Mouse (Mus musculus) layer of hippocampus, adult 9-11 months (tissue): ENCODE measurements at regions not wholly inside any gene's neighbourhood (a gene's known extent, or its start where the extent isn't known, plus 50 kb on each side); places are given as distances from the start of the nearest gene placed in this dataset.

Experiments
- DNase-seq: peaks from one replicate; pipeline ENCODE4 v3.0.0; 2022

- no peak for DNase-seq
Observed at GRCm38 (mm10) chr8:127662776-127663499, 599.2 kb downstream of the Pard3 start.

GRCm38 (mm10) chr8:127666606-127667005 is 602.9 kb downstream of the Pard3 start:
- no peak for DNase-seq

- DNase-seq: no peak
Observed at GRCm38 (mm10) chr8:127668991-127669390, 605.3 kb downstream of the Pard3 start.

GRCm38 (mm10) chr8:127674063-127674462 is 610.4 kb downstream of the Pard3 start:
- no peak for DNase-seq

- peak; percentile 51 for DNase-seq
Observed at GRCm38 (mm10) chr8:127675377-127675776, 611.7 kb downstream of the Pard3 start.

- DNase-seq: no peak
Observed at GRCm38 (mm10) chr8:127680205-127680604, 616.5 kb downstream of the Pard3 start.

- peak; percentile 62 for DNase-seq
Observed at GRCm38 (mm10) chr8:127684213-127684612, 620.5 kb downstream of the Pard3 start.

GRCm38 (mm10) chr8:127690792-127691191 is 627.1 kb downstream of the Pard3 start:
- no peak for DNase-seq

GRCm38 (mm10) chr8:127698404-127698803 is 634.7 kb downstream of the Pard3 start:
- DNase-seq: no peak

GRCm38 (mm10) chr8:127704406-127704805 is 640.7 kb downstream of the Pard3 start:
- DNase-seq: no peak

- peak; percentile 93 for DNase-seq
Observed at GRCm38 (mm10) chr8:127706051-127706835, 642.5 kb downstream of the Pard3 start.

- DNase-seq: no peak
Observed at GRCm38 (mm10) chr8:127709439-127709838, 645.7 kb downstream of the Pard3 start.

- DNase-seq: no peak
Observed at GRCm38 (mm10) chr8:127715097-127715496, 643.3 kb upstream of the Nrp1 start.

- no peak for DNase-seq
Observed at GRCm38 (mm10) chr8:127717969-127718368, 640.4 kb upstream of the Nrp1 start.

GRCm38 (mm10) chr8:127719881-127720280 is 638.5 kb upstream of the Nrp1 start:
- no peak for DNase-seq

GRCm38 (mm10) chr8:127720593-127721290 is 637.7 kb upstream of the Nrp1 start:
- no peak for DNase-seq

GRCm38 (mm10) chr8:127721624-127722023 is 636.8 kb upstream of the Nrp1 start:
- no peak for DNase-seq

- no peak for DNase-seq
Observed at GRCm38 (mm10) chr8:127734059-127734458, 624.3 kb upstream of the Nrp1 start.

GRCm38 (mm10) chr8:127742236-127742635 is 616.2 kb upstream of the Nrp1 start:
- DNase-seq: no peak

- DNase-seq: no peak
Observed at GRCm38 (mm10) chr8:127745221-127745620, 613.2 kb upstream of the Nrp1 start.

GRCm38 (mm10) chr8:127746456-127746855 is 611.9 kb upstream of the Nrp1 start:
- no peak for DNase-seq

GRCm38 (mm10) chr8:127752871-127753270 is 605.5 kb upstream of the Nrp1 start:
- DNase-seq: no peak

GRCm38 (mm10) chr8:127753793-127754565 is 604.4 kb upstream of the Nrp1 start:
- DNase-seq: no peak
